Mouse (Mus musculus): Measurements from ENCODE around the gene Magt1. TPM values are rescaled to one million over a fixed set of nuclear protein-coding genes. Genes with fewer than 3 reads are reported as not detected.

Gene Magt1
- polyA plus RNA-seq (2015; fragmentation: Nextera tagmentation; extraction: Ambion mirVana), result 22.2 and 23.9 TPM in 2 replicates

GRCm38 (mm10) chrX:106011465-106012159 is at the start of gene Magt1:
Magt1 (minus strand) TSS chrX:106011906.
- H3K36me3 ChIP-seq, result no peaks in the 10 kb centered on the region
- peaks cover 6% of the 10 kb centered on the region for H3K4me1 ChIP-seq
- no peaks in the 10 kb centered on the region for H3K9me3 ChIP-seq
- H3K4me3 ChIP-seq, result peak within 1 kb of the TSS; percentile 65
- ATAC-seq (replicated peaks), result peak; percentile 93
- peak within 1 kb of the TSS; percentile 86 for H3K27ac ChIP-seq (replicated peaks)
- H3K27me3 ChIP-seq, result no peaks in the 10 kb centered on the region
- H3K4me2 ChIP-seq (replicated peaks), result peak within 1 kb of the TSS; percentile 45
- peak within 1 kb of the TSS; percentile 54 for H3K9ac ChIP-seq (replicated peaks)
- WGBS, result 26% methylated on average over 45 of the region's 45 CpGs

DNA sequence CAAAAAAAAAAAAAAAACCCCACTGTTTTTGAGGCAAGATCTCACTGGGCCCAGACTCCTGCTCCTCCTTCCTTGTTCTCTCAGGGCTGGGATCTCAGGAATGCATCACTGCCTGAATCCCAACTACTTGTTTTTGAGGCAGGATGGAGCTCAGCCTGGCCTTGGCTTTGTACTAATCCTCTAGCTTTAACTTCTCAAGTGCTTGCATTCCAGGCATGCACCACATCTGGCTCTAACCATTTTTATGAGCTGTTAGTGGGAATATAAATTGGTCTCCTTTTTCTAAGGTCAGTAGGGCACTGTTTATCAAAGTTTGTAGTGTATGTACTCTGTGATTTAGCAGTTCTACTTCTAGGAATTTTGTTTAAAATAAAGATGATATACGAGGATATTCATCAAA is 36.5 kb upstream of the Magt1 start:
- H3K4me2 ChIP-seq (replicated peaks), result no peak overlapping the region
- ATAC-seq (replicated peaks), result no peak
- H3K36me3 ChIP-seq, result no peaks in the 10 kb centered on the region
- no peak overlapping the region for H3K9ac ChIP-seq (replicated peaks)
- WGBS, result 86% methylated on average over 1 of the region's 1 CpGs
- no peak overlapping the region for H3K4me3 ChIP-seq
- no peaks in the 10 kb centered on the region for H3K27me3 ChIP-seq
- no peak overlapping the region for H3K27ac ChIP-seq (replicated peaks)
- H3K9me3 ChIP-seq, result no peaks in the 10 kb centered on the region
- H3K4me1 ChIP-seq, result 0 out of 2 replicates have a peak, but pooled peaks cover 5% of the 10 kb centered on the region

DNA sequence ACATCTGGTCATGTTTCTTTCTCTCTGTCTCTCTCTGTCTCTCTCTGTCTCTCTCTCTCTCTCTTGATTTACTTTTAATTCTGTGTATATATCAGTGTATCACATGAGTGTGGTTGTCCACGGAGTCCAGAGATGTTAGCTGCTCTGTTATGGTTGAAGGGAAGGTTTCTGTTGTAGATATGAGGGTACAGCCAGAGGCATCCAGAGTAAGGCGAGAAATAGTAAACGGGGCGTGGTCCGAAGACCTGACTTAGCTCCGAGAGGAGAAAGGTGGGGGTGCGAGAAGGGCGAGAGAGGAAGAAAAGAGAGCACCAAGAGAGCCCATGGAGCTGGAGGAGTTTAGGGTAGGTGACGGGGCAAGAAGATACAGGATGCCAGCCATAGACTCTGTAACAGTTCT is 34.2 kb upstream of the Magt1 start:
- no peak overlapping the region for H3K27ac ChIP-seq (replicated peaks)
- no peak overlapping the region for H3K4me3 ChIP-seq
- no peaks in the 10 kb centered on the region for H3K9me3 ChIP-seq
- no peak overlapping the region for H3K4me2 ChIP-seq (replicated peaks)
- no peak overlapping the region for H3K9ac ChIP-seq (replicated peaks)
- H3K4me1 ChIP-seq, result 0 out of 2 replicates have a peak, but pooled peaks cover 5% of the 10 kb centered on the region
- WGBS, result 88% methylated on average over 9 of the region's 9 CpGs
- no peaks in the 10 kb centered on the region for H3K36me3 ChIP-seq
- no peaks in the 10 kb centered on the region for H3K27me3 ChIP-seq
- no peak for ATAC-seq (replicated peaks)

DNA sequence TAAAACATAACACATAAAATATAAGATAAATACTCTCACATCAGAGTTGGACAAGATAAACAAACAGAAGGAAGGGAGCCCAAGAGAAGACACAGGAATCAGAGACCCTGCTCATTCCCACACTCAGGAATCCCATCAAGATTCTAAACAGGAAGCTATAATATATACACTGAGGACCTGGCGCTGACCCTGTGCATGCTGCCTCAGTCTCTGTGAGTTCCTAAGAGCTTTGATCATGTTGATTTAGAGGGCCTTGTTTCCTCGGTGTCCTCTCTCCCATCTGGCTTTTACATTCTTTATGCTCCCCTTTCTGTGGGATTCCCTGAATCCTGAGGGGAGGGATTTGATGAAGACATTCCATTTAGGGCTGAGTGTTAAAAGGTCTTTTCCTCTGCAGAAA is 33.7 kb upstream of the Magt1 start:
- ATAC-seq (replicated peaks), result no peak
- Histone ChIP-seq H3K4me2 (replicated peaks) (no peak overlapping the region), H3K27ac (replicated peaks) (no peak overlapping the region), H3K4me1 (0 out of 2 replicates have a peak, but pooled peaks cover 5% of the 10 kb centered on the region), H3K9me3 (no peaks in the 10 kb centered on the region), H3K4me3 (no peak overlapping the region), H3K27me3 (no peaks in the 10 kb centered on the region), H3K36me3 (no peaks in the 10 kb centered on the region), H3K9ac (replicated peaks) (no peak overlapping the region)
- 69% methylated on average over 2 of the region's 2 CpGs for WGBS

DNA sequence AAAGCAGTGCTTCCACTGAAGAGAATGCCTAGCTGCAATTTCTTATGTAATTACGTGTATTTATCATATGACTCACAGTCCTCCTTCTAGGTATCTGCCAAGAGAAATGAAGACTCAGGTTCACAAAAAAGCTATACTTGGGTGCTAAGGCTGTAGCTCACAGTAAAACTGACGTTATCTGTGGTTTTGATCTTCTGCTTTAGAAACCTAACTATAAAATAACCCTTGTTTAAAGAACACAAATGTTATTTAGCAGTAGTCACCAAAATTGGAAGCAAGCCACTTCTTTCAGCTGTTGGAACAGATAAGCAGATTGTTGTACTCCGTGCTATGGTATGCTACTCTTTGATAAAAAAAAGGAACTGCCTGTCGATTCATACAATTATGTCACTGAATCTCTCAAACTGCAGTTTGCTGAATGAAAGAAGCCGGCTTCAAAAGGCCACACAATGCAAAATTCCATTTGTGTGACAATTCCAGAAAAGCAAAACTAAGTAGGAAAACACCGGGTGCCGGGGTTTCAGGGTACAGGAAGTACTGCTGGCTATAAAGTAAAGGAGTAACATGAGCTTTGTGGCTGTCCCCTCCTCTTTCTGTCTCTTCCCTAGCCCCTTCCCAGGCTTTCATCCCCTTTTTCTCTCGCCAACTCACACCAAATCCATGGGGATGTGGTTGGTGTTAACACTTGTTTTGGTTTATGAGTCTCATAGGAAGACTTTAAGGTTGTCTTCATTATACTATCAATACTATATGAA is 32.3 kb upstream of the Magt1 start:
- H3K36me3 ChIP-seq, result no peaks in the 10 kb centered on the region
- H3K4me3 ChIP-seq, result no peak overlapping the region
- H3K9ac ChIP-seq (replicated peaks), result no peak overlapping the region
- no peaks in the 10 kb centered on the region for H3K27me3 ChIP-seq
- ATAC-seq (replicated peaks), result no peak
- 0 out of 2 replicates have a peak, but pooled peaks cover 5% of the 10 kb centered on the region for H3K4me1 ChIP-seq
- no peak overlapping the region for H3K4me2 ChIP-seq (replicated peaks)
- 45% methylated on average over 8 of the region's 8 CpGs for WGBS
- H3K9me3 ChIP-seq, result no peaks in the 10 kb centered on the region
- H3K27ac ChIP-seq (replicated peaks), result no peak overlapping the region

DNA sequence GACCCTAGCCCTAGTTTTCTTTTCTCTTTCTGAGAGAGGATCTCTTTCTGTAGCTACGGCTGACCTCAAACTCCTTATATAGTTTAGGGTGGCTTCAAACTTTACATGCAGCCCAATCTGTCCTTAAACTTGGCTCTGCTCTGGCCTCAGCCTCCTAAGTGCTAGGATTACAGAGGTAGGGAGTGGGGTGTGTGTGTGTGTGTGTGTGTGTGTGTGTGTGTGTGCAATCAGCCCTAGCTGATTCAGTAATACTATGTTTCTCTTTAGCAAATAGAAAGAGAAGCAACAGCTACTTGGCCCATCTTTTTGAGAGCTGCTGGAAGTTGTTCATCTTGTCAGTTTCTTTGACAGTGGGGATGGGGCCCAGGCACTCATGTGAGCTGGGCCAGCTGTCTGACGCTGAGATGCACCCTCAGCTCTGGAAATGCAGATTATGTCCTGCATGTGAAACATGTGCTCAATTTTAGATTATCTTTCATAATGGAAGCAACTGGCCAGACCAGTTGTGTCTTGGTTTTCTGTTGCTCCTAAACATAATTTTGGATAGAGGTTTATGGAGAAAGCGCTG is 25.6 kb upstream of the Magt1 start:
- no peaks in the 10 kb centered on the region for H3K4me1 ChIP-seq
- no peaks in the 10 kb centered on the region for H3K36me3 ChIP-seq
- no peak overlapping the region for H3K4me2 ChIP-seq (replicated peaks)
- H3K9ac ChIP-seq (replicated peaks), result no peak overlapping the region
- H3K27ac ChIP-seq (replicated peaks), result no peak overlapping the region
- H3K27me3 ChIP-seq, result no peaks in the 10 kb centered on the region
- H3K9me3 ChIP-seq, result no peaks in the 10 kb centered on the region
- no peak overlapping the region for H3K4me3 ChIP-seq
- no peak for ATAC-seq (replicated peaks)
- 81% methylated on average over 3 of the region's 3 CpGs for WGBS

- no peak for ATAC-seq (replicated peaks)
- WGBS, result 51% methylated on average over 2 of the region's 2 CpGs
- no peaks in the 10 kb centered on the region for H3K36me3 ChIP-seq
These were observed 24.0 kb upstream of the Magt1 start for GRCm38 (mm10) chrX:106035727-106036126.

GRCm38 (mm10) chrX:106031124-106031523 is 19.4 kb upstream of the Magt1 start:
- Histone ChIP-seq H3K36me3 (no peaks in the 10 kb centered on the region), H3K4me2 (replicated peaks) (no peak overlapping the region), H3K9me3 (no peaks in the 10 kb centered on the region), H3K9ac (replicated peaks) (no peak overlapping the region), H3K27me3 (no peaks in the 10 kb centered on the region), H3K27ac (replicated peaks) (no peak overlapping the region), H3K4me1 (peaks cover 18% of the 10 kb centered on the region; the same call in 1 of the 2 replicates), H3K4me3 (no peak overlapping the region)
- ATAC-seq (replicated peaks), result no peak

More at GRCm38 (mm10) chrX:106035727-106036126, 24.0 kb upstream of the Magt1 start:
- Histone ChIP-seq H3K4me2 (replicated peaks) (no peak overlapping the region), H3K9me3 (no peaks in the 10 kb centered on the region), H3K4me1 (no peaks in the 10 kb centered on the region), H3K4me3 (no peak overlapping the region), H3K9ac (replicated peaks) (no peak overlapping the region), H3K27ac (replicated peaks) (no peak overlapping the region), H3K27me3 (no peaks in the 10 kb centered on the region)

- H3K4me2 ChIP-seq (replicated peaks), result no peak overlapping the region
- ATAC-seq (replicated peaks), result no peak
- no peak overlapping the region for H3K9ac ChIP-seq (replicated peaks)
- H3K36me3 ChIP-seq, result no peaks in the 10 kb centered on the region
- H3K4me3 ChIP-seq, result no peak overlapping the region
- H3K27ac ChIP-seq (replicated peaks), result no peak overlapping the region
- H3K4me1 ChIP-seq, result peaks cover 18% of the 10 kb centered on the region; the same call in 1 of the 2 replicates
- H3K27me3 ChIP-seq, result no peaks in the 10 kb centered on the region
- 87% methylated on average over 5 of the region's 5 CpGs for WGBS
- no peaks in the 10 kb centered on the region for H3K9me3 ChIP-seq
These were observed 18.5 kb upstream of the Magt1 start for GRCm38 (mm10) chrX:106030176-106030575.

DNA sequence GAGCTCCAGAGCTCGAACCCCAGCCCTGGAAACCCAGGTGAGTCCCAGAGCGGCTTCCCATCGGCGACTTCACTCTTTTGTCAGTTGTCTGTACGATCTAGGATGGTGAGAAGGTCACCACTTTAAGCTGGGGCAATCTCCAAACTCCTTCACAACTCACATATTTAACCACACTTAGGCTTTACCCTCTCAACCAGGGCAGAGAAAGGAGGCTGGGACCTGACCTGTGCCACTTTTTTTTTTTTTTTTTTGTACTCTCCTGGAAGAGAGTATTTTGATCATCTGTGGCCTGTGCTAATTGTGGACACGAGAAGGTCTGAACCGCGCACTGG is 15.6 kb upstream of the Magt1 start:
- Histone ChIP-seq H3K36me3 (no peaks in the 10 kb centered on the region), H3K27ac (replicated peaks) (peak overlapping the region; percentile 79), H3K9me3 (no peaks in the 10 kb centered on the region), H3K4me2 (replicated peaks) (peak overlapping the region; percentile 48), H3K27me3 (no peaks in the 10 kb centered on the region), H3K4me3 (peak overlapping the region; percentile 61), H3K9ac (replicated peaks) (peak overlapping the region; percentile 61), H3K4me1 (peaks cover 18% of the 10 kb centered on the region; the same call in 1 of the 2 replicates)
- ATAC-seq (replicated peaks), result no peak
- WGBS, result 13% methylated on average over 8 of the region's 8 CpGs

GRCm38 (mm10) chrX:106026418-106027342 is 15.0 kb upstream of the Magt1 start, which contains the start of gene Atp7a:
Atp7a (plus strand) TSS chrX:106027276.
- whole genome bisulfite sequencing, result 21% methylated on average over 34 of the region's 36 CpGs
- Histone ChIP-seq H3K36me3 (peaks cover 3% of the 10 kb centered on the region; the same call in 1 of the 2 replicates), H3K4me1 (peaks cover 18% of the 10 kb centered on the region; the same call in 1 of the 2 replicates), H3K9me3 (no peaks in the 10 kb centered on the region), H3K4me2 (replicated peaks) (peak within 1 kb of the TSS; percentile 48), H3K9ac (replicated peaks) (peak within 1 kb of the TSS; percentile 61), H3K27me3 (no peaks in the 10 kb centered on the region), H3K27ac (replicated peaks) (peak within 1 kb of the TSS; percentile 79), H3K4me3 (peak within 1 kb of the TSS; percentile 61)
- peak; percentile 98 for ATAC-seq (replicated peaks)
